Mouse (Mus musculus) liver, adult 2 months (tissue): ENCODE data around the gene Gm37419.

Experiments used
- CTCF ChIP-seq: fragments of 200-500 bp; IDR thresholded peaks from 2 replicates; pipeline ENCODE4 v1.5.1; 2011; ENCODE audit warnings: low read depth, low read length, control low read depth
- POLR2A ChIP-seq: fragments of 200-500 bp; IDR thresholded peaks from 2 replicates; pipeline ENCODE4 v1.6.1; 2011; ENCODE audit warnings: low read length, control low read depth; ENCODE audit not compliant: insufficient read depth; ENCODE audit errors: extremely low read depth

DNA sequence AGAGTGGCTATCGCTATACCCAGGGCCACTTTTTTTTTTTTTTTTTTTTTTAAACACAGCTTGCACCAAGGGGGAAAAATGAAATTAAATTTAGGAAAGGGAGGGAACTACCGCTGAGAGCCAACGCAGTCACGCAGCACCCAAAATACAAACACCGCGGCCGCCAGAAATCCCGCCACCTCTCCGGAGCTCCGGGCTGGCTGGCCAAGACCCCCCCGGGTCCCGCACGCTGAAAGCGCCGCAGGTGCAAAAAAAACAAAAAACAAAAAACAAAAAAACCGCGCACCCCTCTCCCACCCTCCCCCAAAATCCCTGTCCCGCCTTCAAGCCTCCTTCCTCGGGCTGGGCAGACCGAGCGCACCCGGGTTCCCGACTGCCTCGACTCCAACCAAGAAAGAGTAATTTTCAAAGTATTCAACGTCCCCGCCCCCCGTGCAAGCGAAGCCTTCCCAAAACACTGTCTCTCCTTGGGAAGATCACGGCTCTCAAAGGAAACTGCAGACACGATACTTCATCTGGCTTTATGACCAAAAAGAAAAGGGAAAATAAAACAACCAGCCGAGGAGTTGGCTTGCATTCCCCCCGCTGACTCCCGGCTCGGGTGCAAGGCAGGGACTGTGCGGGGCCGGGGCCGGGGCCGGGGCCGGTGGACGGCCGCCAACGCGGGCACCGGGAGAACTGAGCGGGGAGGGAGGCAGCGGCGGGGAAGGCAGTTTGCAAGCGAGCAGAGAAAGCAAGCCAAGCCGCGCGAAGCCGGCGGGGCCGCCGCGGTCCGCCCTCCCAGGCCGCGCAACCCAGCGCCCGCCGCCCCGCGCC, 733 bp upstream of the Gm37419 start:
- TF ChIP-seq CTCF (no peak), POLR2A (0 out of 2 replicates have a peak, but pooled peaks have one; percentile 17)
